Mouse (Mus musculus) testis, postnatal 10 days (tissue): ENCODE results near the gene Gm10912.
"Not testable (repeated sequence)": the region's sequence is repeated elsewhere in the genome, so short reads cannot be mapped to it uniquely, and the experiment has no call there.

ENCODE experiments used
- DNase-seq: peaks from one replicate; pipeline ENCODE4 v3.0.0; 2021; ENCODE audit warnings: low spot score

Gm10912 gene

GRCm38 (mm10) chr2:104065526-104065925, at the start of gene Gm10912:
Gene Gm10912 (plus strand): TSS chr2:104065826.
- not testable (repeated sequence) for DNase-seq

- DNase-seq: no peak
These were observed 42.5 kb upstream of the Gm10912 start for GRCm38 (mm10) chr2:104023096-104023495.

GRCm38 (mm10) chr2:104024656-104025055, 41.0 kb upstream of the Gm10912 start:
- no peak for DNase-seq

GRCm38 (mm10) chr2:104027458-104028138, 38.0 kb upstream of the Gm10912 start, which contains the start of gene Fbxo3:
Gene Fbxo3 (plus strand): TSS chr2:104027721.
- DNase-seq: peak; percentile 88

GRCm38 (mm10) chr2:104028139-104028723, 37.4 kb upstream of the Gm10912 start, which contains the start of gene 4931422A03Rik:
Gene 4931422A03Rik (minus strand): TSS chr2:104028361.
- DNase-seq: no peak

GRCm38 (mm10) chr2:104029074-104029473, 36.6 kb upstream of the Gm10912 start:
- DNase-seq: no peak

- DNase-seq: no peak
These were observed 35.2 kb upstream of the Gm10912 start for GRCm38 (mm10) chr2:104030381-104030780.

- DNase-seq: no peak
These were observed 33.6 kb upstream of the Gm10912 start for GRCm38 (mm10) chr2:104032056-104032455.

GRCm38 (mm10) chr2:104034832-104035472, 30.7 kb upstream of the Gm10912 start:
- peak; percentile 69 for DNase-seq

- DNase-seq: no peak
These were observed 30.0 kb upstream of the Gm10912 start for GRCm38 (mm10) chr2:104035595-104035994.

GRCm38 (mm10) chr2:104036316-104036715, 29.3 kb upstream of the Gm10912 start:
- no peak for DNase-seq

- no peak for DNase-seq
These were observed 27.4 kb upstream of the Gm10912 start for GRCm38 (mm10) chr2:104038236-104038635.

- DNase-seq: no peak
These were observed 24.0 kb upstream of the Gm10912 start for GRCm38 (mm10) chr2:104041632-104042031.

- no peak for DNase-seq
These were observed 22.9 kb upstream of the Gm10912 start for GRCm38 (mm10) chr2:104042766-104043165.

GRCm38 (mm10) chr2:104043624-104044478, 21.8 kb upstream of the Gm10912 start:
- no peak for DNase-seq

GRCm38 (mm10) chr2:104044479-104045080, 21.0 kb upstream of the Gm10912 start:
- DNase-seq: no peak

GRCm38 (mm10) chr2:104058381-104058780, 7.2 kb upstream of the Gm10912 start:
- no peak for DNase-seq

- no peak for DNase-seq
These were observed 6.7 kb upstream of the Gm10912 start for GRCm38 (mm10) chr2:104058954-104059353.

- no peak for DNase-seq
These were observed 5.8 kb upstream of the Gm10912 start for GRCm38 (mm10) chr2:104059786-104060185.

GRCm38 (mm10) chr2:104060996-104061395, 4.6 kb upstream of the Gm10912 start:
- no peak for DNase-seq

GRCm38 (mm10) chr2:104062665-104063064, 3.0 kb upstream of the Gm10912 start:
- no peak for DNase-seq

- DNase-seq: no peak
These were observed 1.5 kb upstream of the Gm10912 start for GRCm38 (mm10) chr2:104064152-104064551.
